Mouse (Mus musculus) adrenal gland, adult 8-10 months (tissue): ENCODE results near the gene Amt. TPM values are rescaled to one million over a fixed set of nuclear protein-coding genes. Genes with fewer than 3 reads are reported as not detected.
"Not testable (repeated sequence)": the region's sequence is repeated elsewhere in the genome, so short reads cannot be mapped to it uniquely, and the experiment has no call there.

Source experiments
- DNase-seq: peaks from one replicate; pipeline ENCODE4 v3.0.0; 2022
- total RNA-seq, 4 experiments: library from RNA; stranded (reverse); gene quantifications; 2 replicates each; pipeline ENCODE4 v1.2.4; 2022

Gene Amt
- total RNA-seq, 4 experiments from 2014 or later = 3.8 to 10.9 (median 7.1) TPM

- DNase-seq = peak; percentile 58
These were observed 16.4 kb upstream of the Amt start for GRCm38 (mm10) chr9:108280071-108280828.

- DNase-seq = no peak
These were observed 12.2 kb upstream of the Amt start for GRCm38 (mm10) chr9:108284410-108284809.

- DNase-seq = not testable (repeated sequence)
These were observed 9.0 kb upstream of the Amt start for GRCm38 (mm10) chr9:108287526-108288238.

- DNase-seq = no peak
These were observed 7.3 kb upstream of the Amt start for GRCm38 (mm10) chr9:108289347-108289746.

- peak; percentile 93 for DNase-seq
These were observed 6.5 kb upstream of the Amt start, which contains the start of gene Nicn1 for GRCm38 (mm10) chr9:108290016-108290750. TSS of gene Nicn1 (plus strand) at chr9:108290429.

- DNase-seq = no peak
These were observed 5.9 kb upstream of the Amt start for GRCm38 (mm10) chr9:108290773-108291172.

- no peak for DNase-seq
These were observed 5.2 kb downstream of the Amt start for GRCm38 (mm10) chr9:108301853-108302252.

- DNase-seq = no peak
These were observed 8.1 kb downstream of the Amt start for GRCm38 (mm10) chr9:108304716-108305115.

- DNase-seq = peak; percentile 38
These were observed 8.5 kb downstream of the Amt start for GRCm38 (mm10) chr9:108305170-108305569.

GRCm38 (mm10) chr9:108305629-108306520, 9.2 kb downstream of the Amt start, which contains the start of the genes Rhoa and Tcta:
TSS of gene Rhoa (plus strand) at chr9:108306129.
TSS of gene Tcta (minus strand) at chr9:108306160.
- DNase-seq = peak; percentile 99

GRCm38 (mm10) chr9:108306571-108306980, 9.9 kb downstream of the Amt start:
- DNase-seq = peak; percentile 68

GRCm38 (mm10) chr9:108307021-108307807, 10.6 kb downstream of the Amt start:
- no peak for DNase-seq

- no peak for DNase-seq
These were observed 11.5 kb downstream of the Amt start for GRCm38 (mm10) chr9:108308141-108308540.

GRCm38 (mm10) chr9:108317572-108317971, 20.9 kb downstream of the Amt start:
- no peak for DNase-seq

GRCm38 (mm10) chr9:108318462-108318861, 21.8 kb downstream of the Amt start:
- no peak for DNase-seq

- not testable (repeated sequence) for DNase-seq
These were observed 25.4 kb downstream of the Amt start for GRCm38 (mm10) chr9:108322054-108322453.

- no peak for DNase-seq
These were observed 28.1 kb downstream of the Amt start for GRCm38 (mm10) chr9:108324784-108325183.

- DNase-seq = no peak
These were observed 29.2 kb downstream of the Amt start for GRCm38 (mm10) chr9:108325811-108326210.

GRCm38 (mm10) chr9:108337848-108338550, 41.3 kb downstream of the Amt start:
- DNase-seq = no peak

- DNase-seq = no peak
These were observed 41.9 kb downstream of the Amt start for GRCm38 (mm10) chr9:108338551-108338885.
